9 mouse cellular contexts compared by ENCODE assay signal in the genomic region with DNA sequence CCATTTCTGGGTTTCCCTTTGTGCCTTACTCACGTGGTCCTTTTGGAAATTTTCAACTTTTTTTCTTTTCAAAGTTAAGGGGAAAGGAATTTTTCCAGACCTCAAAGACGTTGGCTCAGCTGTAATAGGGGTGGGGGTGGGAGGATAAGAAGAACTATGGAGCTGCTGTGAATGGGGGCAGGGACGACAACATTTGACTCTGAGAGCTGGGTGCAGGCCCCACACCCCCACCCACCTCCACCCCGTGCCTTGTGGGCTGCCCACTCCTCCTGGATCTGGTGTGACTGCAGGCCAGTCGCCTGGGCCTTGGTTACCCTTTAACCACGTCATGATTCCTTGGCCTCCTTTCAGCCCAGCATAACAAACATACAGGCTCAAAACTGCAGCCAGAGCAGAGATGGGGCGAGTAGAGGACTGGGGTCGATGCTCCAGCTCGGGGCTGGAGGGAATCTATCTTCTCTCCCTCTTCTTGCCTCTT.
DNase-seq lines count a peak whose midpoint lies in the region; ATAC-seq and TF ChIP-seq lines count a peak whose summit lies in the region.
"Had no signal": no experiment of that assay in that cellular context is flagged by ENCODE, and none has a peak within 500 bp of the region (broad histone marks: within the 10 kb centered on the region; RNA-seq: fewer than 3 reads in every experiment).

No protein-coding gene starts in this region.

- no peak for TF ChIP-seq EP300 in lung, postnatal 0 days (IDR thresholded peaks at IDR 0.05)

- H3K9ac ChIP-seq in lung, postnatal 0 days (replicated peaks; ENCODE audit: low read depth): no peak overlapping the region
- no peak overlapping the region for H3K9ac ChIP-seq in stomach, embryonic 15.5 days
- no peak overlapping the region for H3K9ac ChIP-seq in midbrain, embryonic 13.5 days (replicated peaks)

- no peak for TF ChIP-seq CTCF in lung, postnatal 0 days (IDR thresholded peaks at IDR 0.05)
- TF ChIP-seq CTCF in embryonic fibroblast, embryonic 13.5 days (IDR thresholded peaks at IDR 0.05; ENCODE audit: borderline replicate concordance, insufficient read depth, low read length): no peak

- peaks cover 6% of the 10 kb centered on the region; the same call in 1 of the 2 replicates for H3K4me1 ChIP-seq in lung, postnatal 0 days (ENCODE audit: insufficient read depth, low read depth, low read length)
- peaks cover 11% of the 10 kb centered on the region for H3K4me1 ChIP-seq in embryonic fibroblast, embryonic 13.5 days (ENCODE audit: control insufficient read depth, insufficient read depth, low read length)
- peaks cover 28% of the 10 kb centered on the region for H3K4me1 ChIP-seq in stomach, embryonic 15.5 days
- H3K4me1 ChIP-seq in midbrain, embryonic 13.5 days (replicated peaks): peaks cover 16% of the 10 kb centered on the region

- 27% methylated on average over 9 of the region's 9 CpGs for WGBS in lung, postnatal 0 days
- 16% methylated on average over 9 of the region's 9 CpGs for WGBS in stomach, embryonic 15.5 days
- 52% methylated on average over 9 of the region's 9 CpGs for WGBS in midbrain, embryonic 13.5 days

- H3K27me3 ChIP-seq in lung, postnatal 0 days (replicated peaks; ENCODE audit: insufficient read depth, low read length): no peaks in the 10 kb centered on the region
- H3K27me3 ChIP-seq in stomach, embryonic 15.5 days (replicated peaks): no peaks in the 10 kb centered on the region
- H3K27me3 ChIP-seq in midbrain, embryonic 13.5 days: peaks cover 17% of the 10 kb centered on the region

- peak; percentile 59 for TF ChIP-seq POLR2A in embryonic fibroblast, embryonic 13.5 days (IDR thresholded peaks at IDR 0.05; ENCODE audit: low read depth, low read length)

- H3K9me3 ChIP-seq in lung, postnatal 0 days (ENCODE audit: low read length): no peaks in the 10 kb centered on the region
- no peaks in the 10 kb centered on the region for H3K9me3 ChIP-seq in stomach, embryonic 15.5 days
- no peaks in the 10 kb centered on the region for H3K9me3 ChIP-seq in midbrain, embryonic 13.5 days

- no peaks in the 10 kb centered on the region for H3K36me3 ChIP-seq in lung, postnatal 0 days (ENCODE audit: insufficient read depth, low read length)
- H3K36me3 ChIP-seq in stomach, embryonic 15.5 days: no peaks in the 10 kb centered on the region
- H3K36me3 ChIP-seq in midbrain, embryonic 13.5 days: no peaks in the 10 kb centered on the region

- no peak for ATAC-seq in lung, postnatal 0 days
- peak; percentile 57 for ATAC-seq in stomach, embryonic 15.5 days (ENCODE audit: insufficient read depth, low FRiP score, low read depth)
- ATAC-seq in midbrain, embryonic 13.5 days: no peak
- no peak for ATAC-seq in erythroid progenitor cell, adult 5-6 weeks (replicated peaks; ENCODE audit: low FRiP score, poor library complexity, severe bottlenecking)
- ATAC-seq: midbrain, embryonic 16.5 days had no signal

- no peak for DNase-seq in lung, postnatal 0 days (ENCODE audit: low spot score)
- DNase-seq in lung, postnatal 36 days: no peak
- DNase-seq in kidney, postnatal 4 days: peak; percentile 49 to 70
- DNase-seq in spleen, postnatal 4 days (ENCODE audit: low spot score in 2 of 2): no peak

- no peak overlapping the region for H3K4me2 ChIP-seq in lung, postnatal 0 days (replicated peaks; ENCODE audit: low read depth, low read length)
- H3K4me2 ChIP-seq in stomach, embryonic 15.5 days: peak overlapping the region; percentile 31
- no peak overlapping the region for H3K4me2 ChIP-seq in midbrain, embryonic 13.5 days (replicated peaks)

- no peak overlapping the region for H3K4me3 ChIP-seq in lung, postnatal 0 days (ENCODE audit: low read depth, low read length)
- H3K4me3 ChIP-seq in embryonic fibroblast, embryonic 13.5 days (ENCODE audit: insufficient read depth, low read length): no peak overlapping the region
- no peak overlapping the region for H3K4me3 ChIP-seq in stomach, embryonic 15.5 days (replicated peaks)
- H3K4me3 ChIP-seq in midbrain, embryonic 13.5 days (replicated peaks): no peak overlapping the region

- 0 out of 2 replicates have a peak overlapping the region, but pooled peaks have one; percentile 16 for H3K27ac ChIP-seq in lung, postnatal 0 days (ENCODE audit: low read length)
- H3K27ac ChIP-seq in embryonic fibroblast, embryonic 13.5 days (ENCODE audit: insufficient read depth, low read length): peak overlapping the region; percentile 97
- H3K27ac ChIP-seq in stomach, embryonic 15.5 days: peak overlapping the region; percentile 86
- no peak overlapping the region for H3K27ac ChIP-seq in midbrain, embryonic 13.5 days

Comparison
In these comparisons a context has a peak if more than half of its experiments do, and no peak if none do; other contexts are left out.
1. DNase-seq: peak in kidney, postnatal 4 days (2 of 2); none in lung, postnatal 0 days (single experiment), lung, postnatal 36 days (single experiment) and spleen, postnatal 4 days (0 of 2).